Mouse (Mus musculus) lung, embryonic 15.5 days (tissue): ENCODE measurements at regions not wholly inside any gene's neighbourhood (a gene's known extent, or its start where the extent isn't known, plus 50 kb on each side); places are given as distances from the start of the nearest gene placed in this dataset.
A peak's percentile ranks its signal among the peaks of the same experiment; 100 is the strongest.

Experiments used
- ATAC-seq: fragments of 200-750 bp; cut with Nextera tagmentation; 2 replicates; pipeline ENCODE4 v1.8.0; 2017; ENCODE audit warnings: moderate number of reproducible peaks, borderline replicate concordance; ENCODE audit not compliant: low FRiP score, low TSS enrichment; ENCODE audit errors: extremely low read depth
- H3K27ac ChIP-seq: fragments of 300-500 bp; sonication (generic); 2 replicates; pipeline ENCODE4 v1.5.1; 2015; ENCODE audit warnings: moderate library complexity, mild to moderate bottlenecking, inconsistent platforms
- H3K27me3 ChIP-seq: fragments of 300-500 bp; sonication (generic); 2 replicates; pipeline ENCODE4 v1.6.1; 2015; ENCODE audit warnings: inconsistent platforms
- H3K36me3 ChIP-seq: fragments of 300-500 bp; sonication (generic); 2 replicates; pipeline ENCODE4 v1.6.1; 2015; ENCODE audit warnings: inconsistent platforms
- H3K4me1 ChIP-seq: fragments of 300-500 bp; sonication (generic); 2 replicates; pipeline ENCODE4 v1.6.1; 2015; ENCODE audit warnings: inconsistent platforms
- H3K4me2 ChIP-seq: fragments of 300-500 bp; sonication (generic); 2 replicates; pipeline ENCODE4 v1.6.1; 2015; ENCODE audit warnings: inconsistent platforms, mild to moderate bottlenecking, moderate library complexity
- H3K4me3 ChIP-seq: fragments of 300-500 bp; sonication (generic); 2 replicates; pipeline ENCODE4 v1.5.1; 2015; ENCODE audit warnings: mild to moderate bottlenecking, inconsistent platforms
- H3K9ac ChIP-seq: fragments of 300-500 bp; sonication (generic); 2 replicates; pipeline ENCODE4 v1.6.1; 2015; ENCODE audit warnings: inconsistent platforms
- H3K9me3 ChIP-seq: fragments of 300-500 bp; sonication (generic); 2 replicates; pipeline ENCODE4 v1.6.1; 2016; ENCODE audit warnings: inconsistent platforms
- WGBS: fragments of 180-500 bp; shearing (Covaris S2); methylation state at CpG from one replicate; pipeline ENCODE4 v1.1.7; 2015; 5-methylcytosine and 5-hydroxymethylcytosine counted together

DNA sequence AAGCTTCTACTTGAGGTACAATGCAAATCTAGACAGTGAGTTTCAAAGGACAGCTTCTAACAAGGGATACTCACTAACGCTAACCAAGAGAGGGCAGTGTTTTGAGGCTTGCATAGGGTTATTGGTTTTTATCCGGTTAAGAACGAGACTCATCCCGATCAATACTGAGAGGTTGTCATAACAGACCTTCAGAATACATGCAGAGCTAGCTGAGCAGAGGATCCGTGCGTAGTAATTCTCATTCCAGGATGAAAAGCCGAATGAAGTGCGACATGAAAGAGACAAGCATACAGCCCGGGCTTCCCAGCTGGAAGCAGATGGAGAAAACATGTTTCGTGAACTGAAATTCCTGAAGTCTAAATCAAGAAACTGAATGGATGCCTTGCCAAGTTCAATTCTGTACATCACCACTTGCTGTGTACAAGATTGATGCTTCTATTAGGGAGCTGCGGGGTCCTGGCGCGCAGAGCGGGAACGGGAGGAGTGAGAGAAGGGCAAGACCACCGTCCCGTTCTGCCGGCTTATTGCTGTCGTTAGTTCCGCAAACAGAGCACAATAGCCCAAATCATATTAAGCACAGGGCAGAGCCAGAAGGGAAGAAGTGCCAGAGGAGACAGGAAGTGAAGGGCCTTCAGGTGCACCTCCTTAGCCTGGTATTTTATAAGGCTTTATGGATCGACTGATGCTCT lies 65.4 kb upstream of the Tes start:
- Histone ChIP-seq H3K4me2 (peak overlapping the region; percentile 42), H3K27me3 (no peaks in the 10 kb centered on the region), H3K4me3 (peak overlapping the region; percentile 2; the same call in 1 of the 2 replicates), H3K9me3 (no peaks in the 10 kb centered on the region), H3K4me1 (0 out of 2 replicates have a peak, but pooled peaks cover 3% of the 10 kb centered on the region), H3K36me3 (no peaks in the 10 kb centered on the region), H3K9ac (no peak overlapping the region), H3K27ac (no peak overlapping the region)
- ATAC-seq, result no peak
- WGBS, result 57% methylated on average over 21 of the region's 21 CpGs

DNA sequence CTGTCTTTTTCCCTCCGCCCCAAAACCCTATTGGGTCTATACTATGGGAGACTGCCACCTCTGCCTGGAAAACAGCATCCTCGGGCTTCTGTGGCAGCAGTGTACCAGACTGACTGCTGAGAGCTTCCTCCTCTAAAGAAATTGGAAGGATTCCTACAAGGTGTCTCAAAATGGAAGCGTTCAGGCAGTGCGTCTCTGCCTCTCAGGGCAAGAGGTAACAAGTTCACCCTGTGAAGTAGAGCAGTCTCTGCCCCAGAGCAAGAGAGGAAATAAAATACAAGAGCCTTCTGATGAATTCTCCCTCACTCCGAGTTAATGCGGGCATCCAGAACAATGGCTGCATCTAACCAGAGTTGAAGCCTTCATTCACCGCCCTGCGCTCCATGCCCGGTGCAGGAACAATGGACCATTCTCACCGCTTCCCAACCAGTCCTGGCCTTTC lies 69.4 kb upstream of the Tes start:
- Histone ChIP-seq H3K9me3 (no peaks in the 10 kb centered on the region), H3K4me3 (no peak overlapping the region), H3K36me3 (no peaks in the 10 kb centered on the region), H3K4me2 (peak overlapping the region; percentile 31), H3K9ac (no peak overlapping the region), H3K27ac (no peak overlapping the region), H3K27me3 (no peaks in the 10 kb centered on the region), H3K4me1 (0 out of 2 replicates have a peak, but pooled peaks cover 3% of the 10 kb centered on the region)
- ATAC-seq, result no peak
- 34% methylated on average over 10 of the region's 10 CpGs for WGBS

DNA sequence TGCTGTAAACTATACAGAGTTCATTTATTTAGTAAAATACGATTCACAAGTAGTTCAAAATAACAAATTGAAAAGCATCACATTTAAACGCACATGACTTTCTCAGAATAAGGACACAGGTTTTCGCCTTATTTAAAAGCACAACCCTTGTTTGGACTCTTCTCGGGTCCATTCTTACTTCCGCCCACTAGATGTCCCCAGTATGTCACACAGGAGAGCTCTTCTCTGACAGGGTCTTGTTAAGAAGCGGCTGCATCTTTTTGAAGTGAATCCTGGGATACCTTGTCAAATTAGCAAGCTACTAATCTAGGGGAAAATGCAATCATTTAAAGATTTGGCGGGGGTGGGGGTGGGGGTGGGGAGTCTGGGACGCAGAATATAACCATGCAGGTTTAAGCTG lies 70.2 kb upstream of the Tes start:
- no peaks in the 10 kb centered on the region for H3K27me3 ChIP-seq
- no peak for ATAC-seq
- H3K4me3 ChIP-seq, result no peak overlapping the region
- H3K4me1 ChIP-seq, result 0 out of 2 replicates have a peak, but pooled peaks cover 3% of the 10 kb centered on the region
- no peaks in the 10 kb centered on the region for H3K36me3 ChIP-seq
- H3K9me3 ChIP-seq, result no peaks in the 10 kb centered on the region
- H3K27ac ChIP-seq, result no peak overlapping the region
- no peak overlapping the region for H3K4me2 ChIP-seq
- H3K9ac ChIP-seq, result no peak overlapping the region
- 7% methylated on average over 8 of the region's 8 CpGs for WGBS

DNA sequence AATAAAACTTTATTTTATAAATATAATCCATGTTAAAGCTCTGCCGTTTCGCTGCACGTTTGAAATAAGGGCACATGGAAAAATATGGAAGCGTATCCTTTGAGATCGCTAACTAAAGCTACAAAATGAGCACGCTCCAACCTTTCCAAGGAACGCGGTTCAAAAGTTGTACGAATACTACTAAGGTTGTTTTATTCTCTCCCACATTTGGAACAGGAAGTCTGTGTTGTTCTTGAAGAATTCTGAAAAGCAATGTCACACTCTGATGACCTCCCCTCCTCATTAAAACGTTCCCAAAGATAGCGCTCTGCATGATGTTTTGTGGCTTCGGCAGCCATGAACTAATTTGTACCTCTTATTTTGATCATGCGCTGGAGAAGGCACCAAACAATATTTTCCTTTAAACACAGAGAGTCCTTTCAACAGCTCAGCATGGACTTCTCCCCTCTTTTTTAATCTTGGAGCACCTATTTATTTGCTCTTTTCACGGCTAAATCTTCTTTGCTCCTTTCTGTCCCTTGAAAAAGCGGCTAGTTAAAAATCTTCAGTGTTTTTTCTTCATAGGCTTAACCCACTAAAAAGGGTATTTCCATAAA lies 72.9 kb upstream of the Tes start:
- no peak for ATAC-seq
- Histone ChIP-seq H3K4me1 (0 out of 2 replicates have a peak, but pooled peaks cover 3% of the 10 kb centered on the region), H3K4me3 (no peak overlapping the region), H3K9ac (no peak overlapping the region), H3K4me2 (no peak overlapping the region), H3K9me3 (no peaks in the 10 kb centered on the region), H3K36me3 (no peaks in the 10 kb centered on the region), H3K27ac (no peak overlapping the region), H3K27me3 (no peaks in the 10 kb centered on the region)
- 73% methylated on average over 15 of the region's 15 CpGs for WGBS

DNA sequence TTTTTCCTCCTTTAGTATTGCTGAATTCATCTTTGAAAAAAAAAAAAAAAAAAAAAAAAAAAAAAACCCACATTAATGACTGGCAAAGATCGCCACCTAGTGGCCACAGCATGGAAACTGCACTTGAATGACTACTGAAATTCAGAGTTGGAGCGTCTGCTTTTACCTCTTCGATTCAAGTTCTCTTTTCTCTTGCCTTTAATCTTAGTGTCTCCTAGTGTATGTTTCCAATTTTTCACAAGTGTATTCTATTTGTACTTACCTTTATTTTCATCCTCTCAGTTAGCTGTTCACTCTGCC lies 79.9 kb upstream of the Tfec start:
- H3K27ac ChIP-seq, result no peak overlapping the region
- no peaks in the 10 kb centered on the region for H3K36me3 ChIP-seq
- no peak overlapping the region for H3K4me3 ChIP-seq
- H3K27me3 ChIP-seq, result no peaks in the 10 kb centered on the region; the same call in 1 of the 2 replicates
- WGBS, result 21% methylated on average over 3 of the region's 3 CpGs
- no peaks in the 10 kb centered on the region for H3K9me3 ChIP-seq
- no peaks in the 10 kb centered on the region for H3K4me1 ChIP-seq
- no peak overlapping the region for H3K9ac ChIP-seq
- no peak for ATAC-seq
- H3K4me2 ChIP-seq, result no peak overlapping the region

DNA sequence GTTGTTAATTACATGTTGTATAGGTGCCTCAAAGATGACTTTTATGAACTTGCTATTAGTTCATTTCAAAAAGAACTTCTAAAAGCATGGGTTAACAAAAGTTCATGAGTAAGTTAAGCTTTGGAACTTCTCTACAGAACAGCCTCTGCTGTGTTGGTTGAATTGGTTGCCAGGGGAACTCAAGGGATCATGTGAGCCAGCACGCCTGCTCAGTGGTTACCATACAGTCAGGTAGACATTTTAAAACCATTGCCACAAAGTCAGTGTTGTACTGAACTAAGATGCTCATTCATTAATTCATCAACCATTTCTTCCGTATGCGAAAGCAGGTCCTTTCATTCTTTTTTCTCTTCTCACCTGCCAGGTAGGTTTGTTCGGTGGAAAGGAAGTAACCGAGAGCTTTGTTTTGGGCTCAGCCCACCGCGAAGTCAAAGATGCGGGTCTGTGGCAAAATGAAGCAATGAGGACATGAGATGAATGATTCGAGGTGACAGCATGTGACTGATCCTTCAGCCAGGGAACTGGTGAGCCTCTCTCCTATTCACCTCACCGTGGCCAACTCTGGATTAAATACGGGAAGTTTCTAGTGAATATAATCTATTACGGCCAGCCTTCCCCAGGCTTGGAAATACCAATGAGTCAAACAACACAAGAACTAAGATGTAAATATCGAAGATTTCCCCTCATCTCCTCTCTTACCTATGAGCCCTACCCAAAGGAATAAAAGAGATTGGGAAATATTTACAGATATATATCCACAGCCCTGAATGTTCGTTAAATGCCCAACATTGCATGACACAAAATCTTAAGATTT lies 79.4 kb upstream of the Tfec start:
- no peak for ATAC-seq
- Histone ChIP-seq H3K27me3 (no peaks in the 10 kb centered on the region; the same call in 1 of the 2 replicates), H3K36me3 (no peaks in the 10 kb centered on the region), H3K4me1 (no peaks in the 10 kb centered on the region), H3K9ac (no peak overlapping the region), H3K4me3 (no peak overlapping the region), H3K4me2 (no peak overlapping the region), H3K9me3 (no peaks in the 10 kb centered on the region), H3K27ac (no peak overlapping the region)
- WGBS, result 56% methylated on average over 14 of the region's 14 CpGs

DNA sequence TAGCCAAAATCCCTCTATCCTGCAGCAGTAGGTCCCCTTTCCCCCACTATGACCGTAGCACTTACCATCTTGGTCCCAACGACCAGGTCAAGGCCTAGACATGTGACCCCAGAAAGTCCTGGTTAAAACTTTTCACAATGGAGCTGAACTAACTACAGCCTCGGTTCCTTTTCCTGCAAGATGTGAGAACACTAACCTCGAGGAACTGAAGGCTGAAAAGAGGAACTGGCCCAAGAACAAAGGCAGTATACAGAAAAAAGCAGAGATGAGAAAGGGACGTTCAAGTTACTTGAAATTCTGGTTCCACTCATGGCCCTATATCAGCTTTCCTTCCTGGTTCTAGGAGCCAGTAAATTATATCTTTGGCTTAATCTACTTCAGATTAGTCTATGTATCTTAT lies 67.4 kb upstream of the Tfec start:
- no peaks in the 10 kb centered on the region for H3K36me3 ChIP-seq
- H3K9ac ChIP-seq, result no peak overlapping the region
- H3K9me3 ChIP-seq, result no peaks in the 10 kb centered on the region
- no peak overlapping the region for H3K4me2 ChIP-seq
- H3K27ac ChIP-seq, result no peak overlapping the region
- H3K4me1 ChIP-seq, result no peaks in the 10 kb centered on the region
- 71% methylated on average over 5 of the region's 5 CpGs for WGBS
- ATAC-seq, result no peak
- no peak overlapping the region for H3K4me3 ChIP-seq
- no peaks in the 10 kb centered on the region for H3K27me3 ChIP-seq

DNA sequence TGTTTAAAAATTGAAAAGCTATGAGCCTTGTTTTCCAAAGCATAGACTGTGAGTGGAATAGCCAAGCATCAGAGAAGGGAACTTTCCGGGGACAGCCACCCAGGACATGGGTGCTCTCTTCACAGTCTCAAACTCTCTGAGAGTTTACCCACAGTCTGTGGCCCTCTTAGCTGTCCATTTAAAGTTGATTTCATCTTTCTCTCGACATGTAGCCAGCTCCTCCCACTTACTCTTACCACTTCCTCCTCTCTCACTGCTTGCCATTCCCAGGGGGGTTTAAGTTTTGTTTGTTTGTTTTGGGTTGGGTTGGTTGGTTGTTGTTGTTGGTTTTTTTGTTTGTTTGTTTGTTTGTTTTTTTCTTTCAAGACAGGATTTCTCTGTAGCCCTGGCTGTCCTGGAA lies 66.1 kb upstream of the Tfec start:
- Histone ChIP-seq H3K27me3 (no peaks in the 10 kb centered on the region), H3K27ac (no peak overlapping the region), H3K36me3 (no peaks in the 10 kb centered on the region), H3K9me3 (no peaks in the 10 kb centered on the region), H3K4me2 (no peak overlapping the region), H3K9ac (no peak overlapping the region), H3K4me3 (no peak overlapping the region), H3K4me1 (no peaks in the 10 kb centered on the region)
- 59% methylated on average over 2 of the region's 2 CpGs for WGBS
- ATAC-seq, result no peak

DNA sequence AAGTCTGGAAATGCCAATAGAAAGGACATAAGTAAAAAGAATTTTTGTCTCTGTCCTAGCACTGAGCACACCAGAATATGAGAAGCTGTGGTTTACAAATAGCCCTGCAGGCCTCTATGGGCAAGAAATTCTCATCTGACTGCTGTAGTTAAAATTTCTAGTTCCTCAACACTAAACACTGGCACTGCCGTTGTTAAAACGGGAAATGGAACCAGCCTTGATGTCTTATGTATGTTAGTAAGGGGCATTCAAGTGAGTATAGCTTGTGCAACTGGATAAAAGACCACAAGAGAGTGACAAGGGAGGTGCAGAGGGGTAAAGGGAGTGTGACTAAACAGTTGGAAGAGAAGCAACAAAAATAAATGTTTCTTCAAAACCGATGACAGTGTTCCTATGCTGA lies 65.7 kb upstream of the Tfec start:
- no peak for ATAC-seq
- H3K27me3 ChIP-seq, result no peaks in the 10 kb centered on the region
- no peaks in the 10 kb centered on the region for H3K4me1 ChIP-seq
- WGBS, result 65% methylated on average over 3 of the region's 3 CpGs
- no peaks in the 10 kb centered on the region for H3K9me3 ChIP-seq
- no peak overlapping the region for H3K4me2 ChIP-seq
- H3K9ac ChIP-seq, result no peak overlapping the region
- no peaks in the 10 kb centered on the region for H3K36me3 ChIP-seq
- H3K4me3 ChIP-seq, result no peak overlapping the region
- no peak overlapping the region for H3K27ac ChIP-seq

DNA sequence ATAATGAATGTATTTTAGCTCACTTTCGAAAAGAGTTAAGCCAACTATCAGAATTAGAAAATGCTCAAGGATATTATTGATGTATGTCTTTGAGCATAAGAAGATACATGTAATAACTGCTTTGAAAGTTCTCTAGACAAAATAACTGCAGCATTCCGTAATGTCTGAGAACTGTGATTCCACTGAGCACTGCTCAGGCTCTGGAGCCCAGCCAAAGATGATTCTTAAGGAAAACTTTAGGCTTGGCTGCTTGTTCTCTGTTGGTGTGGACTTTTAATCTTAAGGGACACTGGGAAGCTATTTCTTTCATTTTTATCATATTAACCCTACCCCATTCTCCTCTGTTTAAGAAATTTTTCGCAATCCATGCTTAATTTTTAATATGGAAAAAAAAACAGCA lies 59.9 kb upstream of the Tfec start:
- ATAC-seq, result no peak
- Histone ChIP-seq H3K4me3 (no peak overlapping the region), H3K27ac (no peak overlapping the region), H3K4me2 (no peak overlapping the region), H3K36me3 (no peaks in the 10 kb centered on the region), H3K9me3 (no peaks in the 10 kb centered on the region), H3K4me1 (no peaks in the 10 kb centered on the region), H3K9ac (no peak overlapping the region), H3K27me3 (no peaks in the 10 kb centered on the region)
- 47% methylated on average over 3 of the region's 3 CpGs for WGBS

DNA sequence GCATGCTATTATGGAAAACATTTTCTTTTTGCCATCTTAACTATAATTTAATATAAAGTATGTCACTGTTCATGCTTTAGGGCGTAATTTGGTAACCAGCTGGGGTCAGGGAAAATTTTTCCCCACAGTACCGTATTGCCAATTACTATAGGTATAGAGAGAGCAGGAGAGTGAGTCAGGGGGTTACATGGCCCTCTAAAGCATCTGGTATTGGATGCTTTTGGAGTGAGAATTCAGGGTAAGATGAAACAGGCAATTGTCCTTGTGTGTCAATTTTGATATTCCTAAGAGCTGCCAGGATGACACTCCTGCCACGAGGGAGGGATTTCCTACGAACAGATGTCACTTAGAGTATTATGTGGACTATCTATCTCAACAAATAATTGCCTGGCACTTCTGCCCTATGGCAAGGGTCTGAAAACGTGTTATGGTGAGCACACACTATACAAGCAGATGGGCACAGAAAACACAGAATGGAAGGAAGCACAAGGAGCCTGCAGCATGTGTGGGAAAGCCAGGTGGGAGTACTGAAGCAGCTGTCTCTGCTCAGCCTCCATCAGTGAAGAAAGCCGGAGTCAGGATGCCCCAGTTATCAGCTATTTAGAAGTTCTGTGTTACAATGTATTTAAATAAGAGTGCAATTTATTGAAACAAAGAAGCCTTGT lies 58.7 kb upstream of the Tfec start:
- Histone ChIP-seq H3K27ac (no peak overlapping the region), H3K4me3 (no peak overlapping the region), H3K4me2 (no peak overlapping the region), H3K27me3 (no peaks in the 10 kb centered on the region), H3K4me1 (no peaks in the 10 kb centered on the region), H3K9ac (no peak overlapping the region), H3K9me3 (no peaks in the 10 kb centered on the region), H3K36me3 (no peaks in the 10 kb centered on the region)
- ATAC-seq, result no peak
- 57% methylated on average over 6 of the region's 6 CpGs for WGBS
